Mouse (Mus musculus) lung, postnatal 0 days (tissue): Measurements from ENCODE around the gene Mymk.

Source experiments
- CTCF ChIP-seq: IDR thresholded peaks from 2 replicates; pipeline ENCODE4 v1.5.1; 2016; ENCODE audit warnings: antibody characterized with exemption, mild to moderate bottlenecking
- EP300 ChIP-seq: IDR thresholded peaks from 2 replicates; pipeline ENCODE4 v1.6.1; 2016; ENCODE audit warnings: antibody characterized with exemption, mild to moderate bottlenecking, control low read depth

- TF ChIP-seq CTCF, result no peak
- no peak for TF ChIP-seq EP300
These were observed 45.6 kb downstream of the Mymk start for GRCm38 (mm10) chr2:27026332-27026731.
